Mouse (Mus musculus) left cerebral cortex, postnatal 10 days (tissue): Measurements from ENCODE around the gene Slc9a9. TPM values are rescaled to one million over a fixed set of nuclear protein-coding genes. Genes with fewer than 3 reads are reported as not detected.

Experiments used
- DNase-seq, 2 experiments: peaks; one replicate each; pipeline ENCODE4 v3.0.0; 2021 to 2022; ENCODE audit warnings: low spot score in 2 of 2, mixed read lengths in 1 of 2; ENCODE audit errors: extremely low spot score in 1 of 2
- intact Hi-C: fragments of 180-260 bp; cut with DNase I; formaldehyde crosslinking; loops from one replicate; pipeline ENCODE4 v1.15.1; 2025
- total RNA-seq, 2 experiments: library from RNA; stranded (reverse); gene quantifications; 2 replicates each; pipeline ENCODE4 v1.2.3; 2021

The Slc9a9 gene
- total RNA-seq, 2 experiments from 2014 or later = 13.8 to 15.5 TPM

GRCm38 (mm10) chr9:94680468-94681094 lies 10.9 kb downstream of the Slc9a9 start:
- no peak for DNase-seq
- intact Hi-C loops = no loop called here

- intact Hi-C loops = no loop called here
- DNase-seq = peak in 1 of 2 experiments; percentile 49
Measured at GRCm38 (mm10) chr9:94681095-94681487, 11.4 kb downstream of the Slc9a9 start.

- no peak for DNase-seq
- intact Hi-C loops = no loop called here
Measured at GRCm38 (mm10) chr9:94682260-94682659, 12.6 kb downstream of the Slc9a9 start.

GRCm38 (mm10) chr9:94685640-94686039 lies 15.9 kb downstream of the Slc9a9 start:
- DNase-seq = no peak
- intact Hi-C loops = no loop called here

GRCm38 (mm10) chr9:94686380-94686779 lies 16.7 kb downstream of the Slc9a9 start:
- DNase-seq = no peak
- intact Hi-C loops = no loop called here

- no peak for DNase-seq
- intact Hi-C loops = no loop called here
Measured at GRCm38 (mm10) chr9:94687203-94687859, 17.6 kb downstream of the Slc9a9 start.

- intact Hi-C loops = no loop called here
- no peak for DNase-seq
Measured at GRCm38 (mm10) chr9:94691311-94692087, 21.8 kb downstream of the Slc9a9 start.

GRCm38 (mm10) chr9:94692122-94692521 lies 22.4 kb downstream of the Slc9a9 start:
- no peak for DNase-seq
- intact Hi-C loops = no loop called here

- intact Hi-C loops = no loop called here
- no peak for DNase-seq
Measured at GRCm38 (mm10) chr9:94694243-94694642, 24.5 kb downstream of the Slc9a9 start.

- intact Hi-C loops = no loop called here
- no peak for DNase-seq
Measured at GRCm38 (mm10) chr9:94694983-94695382, 25.3 kb downstream of the Slc9a9 start.

- intact Hi-C loops = no loop called here
- no peak for DNase-seq
Measured at GRCm38 (mm10) chr9:94696539-94697079, 26.9 kb downstream of the Slc9a9 start.

GRCm38 (mm10) chr9:94698175-94698574 lies 28.5 kb downstream of the Slc9a9 start:
- intact Hi-C loops = no loop called here

GRCm38 (mm10) chr9:94700549-94700948 lies 30.8 kb downstream of the Slc9a9 start:
- intact Hi-C loops = loop anchor here (10.0 kb wide), 1 partner anchor 166 kb away; the partner anchor contains the start of gene 1190002N15Rik
- peak; percentile 42 to 49 for DNase-seq

More at GRCm38 (mm10) chr9:94698175-94698574, 28.5 kb downstream of the Slc9a9 start:
- DNase-seq = no peak

GRCm38 (mm10) chr9:94701193-94701869 lies 31.6 kb downstream of the Slc9a9 start:
- no peak for DNase-seq
- intact Hi-C loops = loop anchor here (10.0 kb wide), 1 partner anchor 167 kb away; the partner anchor contains the start of gene 1190002N15Rik

GRCm38 (mm10) chr9:94701965-94702634 lies 32.4 kb downstream of the Slc9a9 start:
- no peak for DNase-seq
- intact Hi-C loops = loop anchor here (10.0 kb wide), 1 partner anchor 167 kb away; the partner anchor contains the start of gene 1190002N15Rik

GRCm38 (mm10) chr9:94704986-94705757 lies 35.5 kb downstream of the Slc9a9 start:
- intact Hi-C loops = loop anchor here (10.0 kb wide), 1 partner anchor 170 kb away; the partner anchor contains the start of gene 1190002N15Rik
- DNase-seq = no peak

- no peak for DNase-seq
- intact Hi-C loops = loop anchor here (10.0 kb wide), 1 partner anchor 171 kb away; the partner anchor contains the start of gene 1190002N15Rik
Measured at GRCm38 (mm10) chr9:94705758-94706026, 36.0 kb downstream of the Slc9a9 start.

GRCm38 (mm10) chr9:94712084-94712483 lies 42.4 kb downstream of the Slc9a9 start:
- intact Hi-C loops = no loop called here
- no peak for DNase-seq
